Mouse (Mus musculus) MN1 (cell line): ENCODE measurements at regions not wholly inside any gene's neighbourhood (a gene's known extent, or its start where the extent isn't known, plus 50 kb on each side); places are given as distances from the start of the nearest gene placed in this dataset.

ENCODE experiments used
- DNase-seq: peaks from one replicate; pipeline ENCODE4 v3.0.0-alpha.2; 2016; ENCODE audit warnings: low spot score

DNA sequence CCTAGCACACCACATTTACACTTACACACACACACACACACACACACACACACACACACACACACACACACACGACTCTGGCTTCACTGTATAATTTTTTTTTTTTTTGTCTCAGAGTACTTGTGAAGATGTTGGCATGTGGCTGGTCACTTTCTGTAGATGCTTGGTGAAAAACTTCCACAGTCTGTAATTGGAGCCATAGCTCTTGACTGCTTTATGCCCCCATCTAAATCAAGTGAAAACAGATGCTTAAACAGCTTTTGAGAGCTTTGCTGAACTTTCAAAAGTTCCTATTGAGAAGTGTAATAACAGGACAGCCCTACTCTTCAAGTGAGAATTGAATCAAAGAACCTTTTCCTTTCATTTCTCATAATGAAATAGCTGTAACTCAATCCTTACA lies 317.7 kb downstream of the Gm21750 start:
- DNase-seq: no peak

DNA sequence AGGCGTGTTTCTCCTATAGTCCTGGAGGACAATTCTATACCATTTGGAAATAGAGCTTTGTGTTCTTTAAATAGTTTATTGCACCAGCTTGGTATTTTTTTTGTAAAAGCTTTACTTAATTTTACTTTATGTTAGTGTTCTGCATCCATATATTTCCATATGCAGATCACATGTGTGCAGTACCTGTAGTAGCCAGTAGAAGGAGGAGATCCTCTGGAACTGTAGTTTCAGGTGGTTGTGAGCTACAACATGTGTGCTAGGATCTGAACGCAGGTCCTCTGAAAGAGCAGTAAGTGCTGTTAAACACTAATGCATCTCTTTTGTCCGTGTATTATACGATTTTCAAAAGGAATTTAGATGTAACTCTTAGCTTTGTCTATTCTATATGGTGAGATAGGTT lies 335.2 kb downstream of the Gm21750 start:
- DNase-seq: no peak

DNA sequence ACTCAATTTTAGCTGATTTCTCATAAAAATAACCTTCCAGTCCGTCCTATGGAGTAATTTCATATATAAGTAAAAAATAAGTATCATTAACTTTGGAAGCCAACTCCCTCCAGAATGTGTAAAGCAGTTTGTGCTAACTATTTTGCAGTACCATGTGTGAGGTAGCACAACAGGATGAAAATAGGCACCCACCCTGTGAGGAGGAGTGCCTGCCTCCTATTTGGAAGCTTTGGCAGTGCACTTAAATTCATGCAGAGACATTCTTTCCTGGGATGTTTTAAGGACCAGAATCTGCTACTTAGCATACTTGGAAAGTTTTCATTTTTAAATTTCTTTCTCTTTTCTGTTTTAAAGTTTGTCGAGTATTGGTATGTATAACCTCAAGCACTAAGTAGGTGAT lies 336.8 kb downstream of the Gm21750 start:
- DNase-seq: no peak

DNA sequence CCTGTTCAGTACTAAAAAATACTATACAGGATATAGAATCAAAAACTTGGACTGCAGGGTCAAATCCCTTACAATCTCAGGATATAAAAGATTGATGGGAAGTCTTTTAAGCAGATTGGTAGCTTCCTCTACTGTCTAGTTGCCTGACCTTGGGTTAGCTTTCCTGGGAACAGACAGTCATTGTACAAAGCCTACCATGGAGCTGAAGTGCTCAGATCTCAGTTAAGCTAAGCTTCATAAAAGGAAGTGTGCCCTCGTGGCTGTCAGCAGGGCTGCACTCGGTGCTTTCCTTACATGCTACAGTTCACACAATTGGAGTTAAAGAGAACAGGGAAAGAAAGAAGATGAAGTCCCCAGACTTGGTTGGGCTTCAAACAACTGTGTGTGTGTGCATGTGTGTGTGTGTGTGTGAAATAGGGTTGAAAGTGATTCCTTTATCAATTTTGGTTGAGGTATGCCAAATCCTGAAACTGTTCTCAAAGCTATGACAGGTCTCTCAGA lies 338.4 kb downstream of the Gm21750 start:
- no peak for DNase-seq

DNA sequence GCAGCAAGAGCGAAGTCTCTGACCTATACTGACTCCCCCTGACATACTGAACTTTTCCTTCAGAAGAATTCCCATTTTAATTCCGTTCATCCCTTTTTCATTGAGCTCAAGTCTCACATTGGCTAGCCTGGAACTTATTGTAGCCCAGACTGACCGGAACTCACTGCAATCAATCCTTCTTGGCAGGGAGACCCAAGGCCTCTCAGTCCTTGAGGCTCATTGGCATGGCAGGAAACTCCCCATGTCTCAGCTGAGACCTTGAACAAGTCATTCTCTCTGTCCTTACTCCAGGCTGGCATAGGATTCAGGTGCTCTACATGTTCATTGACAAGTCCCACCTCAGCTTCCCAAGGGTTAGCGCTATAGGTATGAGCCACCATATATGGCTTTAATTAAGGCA lies 345.9 kb downstream of the Gm21750 start:
- DNase-seq: no peak

DNA sequence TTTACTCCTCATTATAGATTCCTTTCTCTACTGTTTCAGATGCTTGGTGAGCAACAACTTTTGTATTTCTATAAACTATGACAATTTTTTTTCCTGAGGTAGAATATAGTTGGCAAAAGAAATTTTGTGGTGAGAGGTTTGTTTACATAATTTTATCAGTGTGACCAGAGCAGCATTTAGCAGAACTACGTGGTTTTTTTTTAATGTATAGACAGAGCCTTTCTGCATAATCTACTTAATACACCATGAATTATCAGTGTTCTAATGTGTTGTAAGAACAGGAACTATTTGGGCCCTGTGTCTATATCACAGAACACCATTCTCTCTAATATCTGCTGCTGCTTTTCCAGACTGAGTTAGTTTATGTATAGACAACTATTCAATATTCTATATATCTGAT lies 350.5 kb downstream of the Gm21750 start:
- DNase-seq: no peak

DNA sequence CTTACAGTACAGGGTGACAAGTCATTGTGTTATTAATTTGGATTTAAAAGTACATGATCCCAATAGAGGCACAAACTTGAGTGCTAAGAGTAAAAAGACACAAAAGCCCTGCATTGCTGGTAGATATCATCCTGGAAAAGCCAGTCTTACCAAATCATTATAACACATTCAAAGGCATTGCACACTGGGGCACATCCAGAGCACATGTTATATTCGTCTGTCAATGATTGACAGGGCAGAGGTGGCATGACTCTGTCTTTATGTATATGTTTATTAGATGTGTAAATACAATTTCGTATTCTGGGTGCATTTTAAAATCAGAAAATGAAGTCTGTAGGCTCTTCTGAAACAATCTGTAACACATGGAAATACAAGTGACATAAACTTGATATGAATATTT lies 358.4 kb downstream of the Gm21750 start:
- DNase-seq: no peak

DNA sequence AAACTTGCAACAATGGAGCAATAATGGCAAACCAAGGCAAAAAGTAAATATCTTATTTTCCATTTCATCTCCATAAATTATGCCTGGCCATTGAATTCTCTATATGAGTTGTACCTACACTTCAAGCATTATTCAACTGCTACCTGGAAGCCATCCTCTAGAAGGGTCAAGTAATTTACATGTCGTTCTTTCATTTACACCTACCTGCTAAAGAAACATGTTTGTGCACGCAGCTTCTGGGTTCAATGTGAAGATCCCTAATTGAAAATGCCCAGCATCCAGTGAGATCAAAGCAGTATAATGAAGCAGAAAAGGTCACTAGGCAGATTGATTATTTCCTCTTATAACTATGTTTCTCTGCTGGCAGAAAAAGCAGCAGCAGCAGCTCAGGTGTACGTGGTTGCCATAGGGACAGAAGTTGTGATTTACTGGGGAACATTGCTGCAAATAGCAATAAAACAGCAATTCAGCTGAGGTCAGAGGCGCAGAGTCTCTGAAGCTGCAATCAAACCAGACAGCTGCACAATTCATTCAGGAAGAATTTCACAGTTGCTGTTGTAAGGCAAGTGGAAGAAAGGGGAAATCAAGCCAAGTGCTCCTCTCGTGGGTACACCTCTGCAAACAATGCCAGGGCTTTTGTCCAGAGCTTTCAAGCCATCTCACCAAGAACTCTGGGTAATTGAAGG lies 386.1 kb downstream of the Gm21750 start:
- DNase-seq: no peak

DNA sequence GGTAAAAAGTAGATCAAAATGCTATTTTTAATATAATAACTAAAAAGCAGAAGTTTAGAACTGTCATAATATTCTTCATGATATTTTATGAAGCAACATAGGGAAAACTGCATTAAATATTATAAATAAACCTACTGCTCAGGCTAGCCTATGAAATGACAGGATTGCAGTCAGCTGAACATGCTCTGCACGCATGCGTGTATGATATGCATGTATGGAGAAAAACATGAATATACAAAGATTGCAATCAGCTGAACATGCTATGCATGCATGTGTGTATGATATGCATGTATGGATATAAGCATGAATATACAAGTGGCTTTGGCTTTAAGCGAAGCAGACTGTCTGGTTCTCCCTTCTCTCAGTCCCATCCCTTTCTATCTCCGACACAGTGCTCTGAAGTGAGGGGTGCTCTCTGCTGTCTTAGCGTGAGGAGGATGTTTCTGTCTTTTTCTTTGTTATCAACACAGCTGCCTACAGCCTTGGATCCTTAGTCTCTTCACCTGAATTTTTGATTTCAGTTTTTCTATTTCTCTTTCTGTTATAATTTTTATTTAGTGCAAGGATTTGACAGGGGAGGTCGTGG lies 386.8 kb downstream of the Gm21750 start:
- no peak for DNase-seq

DNA sequence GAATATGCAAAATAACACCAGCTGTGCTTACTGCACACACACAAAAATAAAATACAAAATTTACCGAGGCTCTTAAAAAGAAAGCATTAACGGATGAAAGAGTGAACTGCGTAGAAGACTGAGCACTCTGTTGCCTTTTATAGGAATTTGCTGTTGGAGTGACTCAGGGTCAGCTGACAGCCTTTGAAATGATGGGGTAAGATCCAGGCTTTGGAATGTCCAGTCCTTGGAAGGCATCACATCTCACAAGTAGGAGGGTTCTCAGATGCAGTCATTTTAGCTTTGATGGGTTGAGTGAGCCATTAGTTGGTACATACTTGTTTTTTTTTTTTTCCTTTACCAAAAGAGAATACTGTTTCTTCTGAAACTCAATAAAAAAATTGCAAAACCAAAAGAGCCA lies 387.4 kb downstream of the Gm21750 start:
- no peak for DNase-seq

DNA sequence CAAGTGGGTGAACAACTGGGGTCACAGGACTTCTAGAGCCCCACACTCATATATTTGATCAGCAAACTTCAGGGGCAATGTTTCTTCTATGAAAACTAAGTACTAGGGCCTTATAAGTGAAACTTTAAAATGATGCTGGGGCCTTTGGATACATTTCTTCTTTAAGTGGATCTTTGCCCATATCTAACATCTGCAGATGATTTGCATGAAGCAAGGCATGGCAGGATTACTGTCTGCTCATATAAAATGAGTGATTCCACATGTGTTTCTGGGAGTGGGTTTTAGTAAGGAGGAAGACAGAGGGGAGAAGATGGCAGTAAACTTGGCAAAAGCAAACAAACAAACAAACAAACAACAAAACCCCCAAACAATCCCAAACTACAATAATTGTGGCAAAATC lies 405.0 kb downstream of the Gm21750 start:
- no peak for DNase-seq

DNA sequence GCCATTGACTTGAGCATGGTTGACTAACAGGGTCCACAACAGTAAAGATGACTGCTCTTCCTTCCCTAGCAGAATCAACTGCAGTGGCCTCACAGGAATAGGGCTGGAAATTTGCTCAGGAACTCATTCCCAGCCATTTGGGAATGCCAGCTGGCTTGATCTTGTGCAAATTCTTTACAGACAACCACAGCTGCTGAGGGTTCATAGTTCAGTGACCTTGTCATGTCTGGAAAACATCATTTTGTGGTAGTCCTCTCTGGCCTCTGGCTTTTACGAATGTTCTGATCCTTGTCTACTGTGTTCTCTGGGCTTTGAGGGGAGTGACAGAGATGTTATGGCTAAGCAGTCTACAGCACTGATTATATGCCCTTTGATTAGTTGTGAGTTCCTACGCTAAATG lies 432.0 kb downstream of the Gm21750 start:
- DNase-seq: no peak

DNA sequence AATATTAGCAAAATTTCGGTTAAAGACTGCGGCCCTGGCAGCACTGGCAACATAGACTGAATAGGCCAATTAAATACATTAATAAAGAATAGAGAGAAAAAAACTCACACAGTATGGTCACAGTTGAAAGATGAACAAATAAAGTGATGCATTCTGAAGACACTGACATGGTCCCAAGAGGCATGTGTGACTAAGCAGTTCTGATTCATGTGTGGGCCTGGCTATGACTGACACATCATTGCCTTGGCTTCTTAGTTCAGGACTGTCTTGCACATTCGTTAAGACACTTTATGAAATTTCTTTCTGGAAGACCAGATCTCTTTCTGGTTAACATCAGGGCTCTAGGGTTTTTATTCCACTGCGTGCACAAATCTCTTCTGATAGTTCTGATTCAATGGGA lies 438.7 kb downstream of the Gm21750 start:
- no peak for DNase-seq

DNA sequence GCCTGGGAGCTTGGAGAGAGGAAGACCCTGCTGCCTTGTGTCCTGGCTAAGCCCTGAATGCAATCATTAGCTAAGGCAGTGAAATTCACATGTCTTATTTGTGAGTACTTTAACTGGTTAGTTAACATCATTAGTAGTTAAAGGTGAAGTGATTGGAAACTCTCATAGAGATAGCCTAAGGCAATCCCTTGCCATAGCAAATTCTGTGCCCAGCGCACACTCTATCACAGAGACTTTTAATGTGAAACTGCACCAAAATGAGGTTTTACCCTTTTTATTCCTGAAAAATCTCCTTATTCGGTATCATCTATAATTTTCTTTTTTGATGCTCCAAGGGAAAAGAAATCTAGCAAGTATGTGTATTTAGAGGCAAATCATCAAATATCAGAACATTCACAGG lies 451.6 kb downstream of the Gm21750 start:
- DNase-seq: no peak

DNA sequence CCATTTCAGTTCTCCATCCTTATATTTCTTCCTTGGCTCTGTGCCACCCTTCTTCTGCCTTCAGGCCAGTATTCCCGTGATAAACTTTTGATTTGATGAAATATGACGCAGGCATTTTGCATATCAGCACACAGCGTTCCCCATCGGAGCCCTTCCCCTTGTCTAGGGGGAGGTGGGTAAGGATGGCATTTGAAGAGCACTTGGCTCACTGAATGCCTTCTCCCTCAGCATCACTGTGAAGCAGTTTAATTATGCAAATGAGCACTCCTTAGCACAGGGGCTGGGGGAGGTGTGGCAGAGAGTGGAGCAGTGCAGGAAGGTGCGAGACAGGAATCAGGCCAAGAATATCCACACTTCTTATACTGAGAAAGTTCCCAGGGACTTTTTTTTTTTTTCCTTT lies 452.1 kb downstream of the Gm21750 start:
- no peak for DNase-seq

DNA sequence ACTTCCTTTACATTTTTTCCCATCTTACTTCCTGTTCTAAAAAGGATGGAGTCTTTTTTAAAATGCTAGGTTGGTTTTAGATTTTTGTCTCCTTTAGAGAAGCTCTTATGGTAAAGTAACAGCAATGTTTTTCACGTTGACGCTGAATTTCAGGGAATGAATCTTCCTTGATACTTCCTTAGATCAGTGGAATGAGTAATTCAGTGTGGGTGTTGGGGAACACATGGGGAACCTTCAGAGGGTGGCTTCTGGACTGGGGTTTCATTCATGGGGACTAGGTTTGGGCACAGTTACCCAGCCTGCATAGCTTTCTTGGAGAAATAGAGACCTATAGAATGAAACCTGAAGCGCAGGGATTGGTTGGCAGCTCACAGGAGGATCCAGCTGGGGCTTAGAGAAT lies 452.5 kb downstream of the Gm21750 start:
- no peak for DNase-seq

DNA sequence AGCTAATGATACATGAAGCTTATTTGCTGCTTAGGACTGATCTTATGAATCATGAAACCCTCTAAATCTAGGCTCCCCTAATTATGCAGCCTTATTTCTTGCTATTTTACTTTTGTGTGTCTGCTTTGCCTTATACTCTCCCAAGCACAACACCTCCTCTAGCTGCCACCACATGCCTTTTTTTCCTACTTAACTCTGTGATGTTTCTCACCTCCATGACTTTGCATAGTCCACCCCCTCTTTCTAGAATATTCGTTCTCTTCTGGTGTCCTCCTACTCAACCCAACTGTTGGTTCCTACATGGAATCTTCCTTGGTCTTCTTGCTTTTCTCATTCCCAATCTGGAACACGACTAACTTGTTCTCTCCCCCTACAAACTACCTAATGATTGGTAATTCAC lies 456.7 kb downstream of the Gm21750 start:
- DNase-seq: no peak

DNA sequence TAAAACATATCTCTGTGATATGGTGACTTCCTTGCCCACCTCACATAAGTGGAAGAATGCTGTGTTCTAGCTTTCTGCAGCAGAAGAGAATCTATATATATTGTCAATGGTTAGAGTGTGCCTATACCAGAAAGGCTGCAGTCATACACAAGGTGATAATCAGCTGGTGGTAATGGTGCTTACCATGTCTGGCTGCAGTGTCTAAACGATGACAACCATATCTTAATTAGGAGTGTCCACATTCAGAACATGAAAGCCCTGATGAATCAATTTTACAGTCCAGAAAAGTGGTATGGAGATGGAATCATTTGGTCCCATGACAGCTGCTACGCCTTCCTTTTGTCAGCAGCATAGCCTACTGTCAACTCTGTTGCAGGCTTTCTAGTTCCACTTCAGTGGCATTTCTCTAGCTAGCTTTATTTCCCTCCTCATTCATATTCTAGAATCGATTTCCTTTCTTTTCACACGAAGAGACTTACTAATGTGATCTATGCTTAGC lies 484.2 kb downstream of the Gm21750 start:
- no peak for DNase-seq

DNA sequence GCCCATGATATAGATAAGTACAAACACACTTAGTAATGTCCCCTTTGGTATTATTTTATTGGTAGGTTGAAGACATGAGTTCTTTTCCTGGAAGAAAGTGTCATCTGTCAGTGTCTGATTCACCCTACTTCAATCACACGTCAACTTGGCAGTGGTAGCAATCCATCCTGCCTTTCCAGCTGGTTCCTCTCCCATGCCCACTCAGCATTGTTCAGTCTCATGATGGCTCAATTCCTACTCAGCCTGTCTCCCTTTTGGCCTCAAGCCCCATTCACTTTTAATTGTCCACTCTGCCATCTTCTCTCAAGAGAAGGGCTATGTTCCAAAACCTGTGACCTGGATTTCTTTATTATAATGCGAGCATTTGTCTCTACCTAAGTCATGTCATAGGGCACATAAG lies 474.4 kb upstream of the Htr2a start:
- no peak for DNase-seq

DNA sequence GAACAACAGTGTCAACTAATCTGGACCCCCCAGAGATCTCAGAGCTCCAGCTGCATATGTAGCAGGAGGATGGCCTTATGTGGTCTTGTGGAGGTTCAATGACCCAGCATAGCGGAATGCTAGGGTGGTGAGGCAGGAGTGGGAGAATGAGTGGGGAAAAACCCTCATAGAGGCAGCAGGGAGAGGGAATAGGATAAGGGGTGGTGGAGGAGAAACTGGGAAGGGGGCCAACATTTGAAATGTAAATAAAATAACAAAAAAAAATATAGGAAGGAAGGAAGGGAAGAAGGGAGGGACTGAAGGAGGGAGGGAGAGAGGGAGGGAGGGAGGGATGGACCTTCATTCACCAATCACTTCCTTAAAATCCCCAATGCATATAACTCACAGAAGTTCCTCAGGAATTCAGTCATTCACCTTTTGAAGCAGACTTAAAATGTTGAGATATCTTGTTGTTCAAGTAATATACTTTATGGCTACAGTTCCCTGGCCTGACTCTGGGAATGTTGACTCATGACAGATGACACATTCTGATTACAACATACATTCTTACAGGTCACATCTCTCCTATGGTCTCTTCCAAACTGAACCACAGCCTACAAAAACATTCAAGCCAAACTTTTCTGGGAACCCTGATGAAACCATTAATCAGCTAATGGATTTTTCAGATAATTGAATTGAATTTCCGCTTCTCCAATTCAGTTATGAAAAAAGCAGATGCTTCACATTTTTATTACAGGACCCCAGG lies 471.3 kb upstream of the Htr2a start:
- DNase-seq: no peak

DNA sequence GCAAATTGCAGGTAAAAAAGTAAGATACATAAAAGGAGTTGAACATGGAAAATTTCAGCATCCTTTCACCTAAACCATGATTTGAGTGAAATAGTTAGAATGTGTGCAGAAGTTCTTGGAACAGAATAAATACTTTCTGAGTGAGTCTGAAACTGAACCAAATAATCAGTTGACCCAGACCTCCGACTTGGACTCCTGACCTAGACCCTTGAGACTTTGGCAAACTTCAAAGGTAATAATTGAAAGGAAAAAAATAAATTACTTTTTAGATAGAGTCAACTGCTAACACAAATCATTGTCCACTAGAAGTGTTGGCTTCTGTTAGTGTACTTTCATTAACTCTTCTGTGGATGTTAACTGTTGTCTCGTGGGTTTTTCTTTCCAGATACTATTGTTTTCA lies 460.6 kb upstream of the Htr2a start:
- DNase-seq: no peak

DNA sequence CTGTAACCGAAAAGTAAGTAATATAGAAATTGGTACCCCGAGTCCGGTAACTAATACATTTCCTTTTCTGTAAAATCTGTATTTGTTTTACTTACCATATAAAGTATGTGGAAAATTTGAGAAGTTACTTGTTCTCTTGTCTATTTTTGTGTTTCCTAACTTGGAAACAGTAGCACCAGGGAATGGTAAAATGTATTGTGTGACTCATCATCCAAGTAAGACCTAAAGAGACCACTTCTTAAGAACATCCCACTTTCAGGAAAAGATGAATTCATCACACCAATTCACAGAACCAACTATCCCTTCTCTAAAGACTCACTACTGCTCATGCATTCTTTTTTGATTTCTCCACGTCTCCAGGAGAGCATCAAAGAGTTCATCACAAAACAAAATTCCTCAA lies 457.6 kb upstream of the Htr2a start:
- DNase-seq: no peak

DNA sequence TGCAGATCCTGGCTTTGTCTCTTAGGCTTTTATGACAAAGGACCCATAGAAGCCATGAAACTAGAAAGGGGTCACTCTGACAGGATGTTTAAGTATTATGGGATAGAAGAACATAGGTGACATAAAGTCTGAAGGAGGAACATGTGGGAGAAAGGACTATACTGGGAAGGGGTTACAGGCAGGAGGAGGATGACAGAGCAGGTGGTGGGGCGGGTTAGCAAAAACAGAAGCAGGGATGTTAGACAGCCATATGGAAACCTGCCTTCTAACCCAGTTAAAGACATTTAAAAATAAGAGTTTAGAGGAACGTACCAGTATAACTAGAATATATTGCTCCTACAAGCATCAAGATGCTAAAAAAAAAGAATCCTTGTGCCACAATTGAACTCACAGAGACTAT lies 438.9 kb upstream of the Htr2a start:
- no peak for DNase-seq
